Mouse (Mus musculus) limb, embryonic 15.5 days (tissue): ENCODE data around the gene Oit3. TPM values are rescaled to one million over a fixed set of nuclear protein-coding genes. Genes with fewer than 3 reads are reported as not detected.
"Not testable (repeated sequence)": the region's sequence is repeated elsewhere in the genome, so short reads cannot be mapped to it uniquely, and the experiment has no call there.

Experiments
- ATAC-seq: fragments of 200-750 bp; cut with Nextera tagmentation; 2 replicates; pipeline ENCODE4 v1.8.0; 2017; ENCODE audit warnings: low read depth, moderate TSS enrichment; ENCODE audit not compliant: insufficient number of reproducible peaks, low FRiP score, low TSS enrichment
- H3K27ac ChIP-seq: fragments of 300-500 bp; sonication (generic); 2 replicates; pipeline ENCODE4 v1.5.1; 2015; ENCODE audit warnings: moderate library complexity, mild to moderate bottlenecking, inconsistent platforms
- H3K27me3 ChIP-seq: fragments of 300-500 bp; sonication (generic); 2 replicates; pipeline ENCODE4 v1.6.1; 2015; ENCODE audit warnings: inconsistent platforms
- H3K36me3 ChIP-seq: fragments of 300-500 bp; sonication (generic); 2 replicates; pipeline ENCODE4 v1.6.1; 2015; ENCODE audit warnings: inconsistent platforms
- H3K4me1 ChIP-seq: fragments of 300-500 bp; sonication (generic); 2 replicates; pipeline ENCODE4 v1.6.1; 2015; ENCODE audit warnings: inconsistent platforms
- H3K4me2 ChIP-seq: fragments of 300-500 bp; sonication (generic); 2 replicates; pipeline ENCODE4 v1.6.1; 2015; ENCODE audit warnings: mild to moderate bottlenecking, inconsistent platforms
- H3K4me3 ChIP-seq: fragments of 300-500 bp; sonication (generic); 2 replicates; pipeline ENCODE4 v1.5.1; 2015; ENCODE audit warnings: mild to moderate bottlenecking, inconsistent platforms
- H3K9ac ChIP-seq: fragments of 300-500 bp; sonication (generic); 2 replicates; pipeline ENCODE4 v1.6.1; 2015; ENCODE audit warnings: inconsistent platforms
- H3K9me3 ChIP-seq: fragments of 300-500 bp; sonication (generic); 2 replicates; pipeline ENCODE4 v1.6.1; 2016; ENCODE audit warnings: inconsistent platforms
- WGBS: fragments of 180-500 bp; shearing (Covaris S2); methylation state at CpG from one replicate; pipeline ENCODE4 v1.1.7; 2015; 5-methylcytosine and 5-hydroxymethylcytosine counted together
- polyA plus RNA-seq: library from polyadenylated mRNA; unstranded; fragments of >200 nt; fragmentation: Nextera tagmentation; extraction: Ambion mirVana; gene quantifications from 2 replicates; pipeline ENCODE4 v1.2.1, GENCODE M21; 2015

The Oit3 gene
- polyA plus RNA-seq, 1 experiment from 2014 or later, result 1.2 TPM

DNA sequence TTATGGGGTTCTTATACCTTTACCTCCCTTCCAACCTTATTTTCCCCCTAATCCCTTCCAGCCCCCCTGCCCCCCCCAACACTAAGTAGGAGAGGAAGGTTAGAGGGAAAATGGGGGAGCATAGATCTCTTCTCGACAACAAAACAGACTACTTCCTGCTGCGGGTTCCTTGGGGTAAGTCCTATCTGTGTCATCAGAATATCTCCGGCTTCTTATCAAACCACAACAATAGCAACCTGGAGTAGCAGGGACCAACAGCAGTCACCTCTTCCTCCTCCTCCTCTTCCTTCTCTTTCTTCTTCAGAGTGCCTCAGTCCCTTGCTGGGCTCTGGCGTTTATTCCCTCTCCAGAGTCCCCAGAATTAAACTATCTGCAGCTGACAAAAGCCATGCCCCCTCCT, 49.7 kb downstream of the Oit3 start:
- Histone ChIP-seq H3K27ac (no peak overlapping the region), H3K27me3 (no peaks in the 10 kb centered on the region), H3K9ac (no peak overlapping the region), H3K4me3 (no peak overlapping the region), H3K4me1 (no peaks in the 10 kb centered on the region), H3K4me2 (no peak overlapping the region), H3K36me3 (no peaks in the 10 kb centered on the region), H3K9me3 (0 out of 2 replicates have a peak, but pooled peaks cover 4% of the 10 kb centered on the region)
- ATAC-seq, result no peak
- 68% methylated on average over 4 of the region's 4 CpGs for WGBS

DNA sequence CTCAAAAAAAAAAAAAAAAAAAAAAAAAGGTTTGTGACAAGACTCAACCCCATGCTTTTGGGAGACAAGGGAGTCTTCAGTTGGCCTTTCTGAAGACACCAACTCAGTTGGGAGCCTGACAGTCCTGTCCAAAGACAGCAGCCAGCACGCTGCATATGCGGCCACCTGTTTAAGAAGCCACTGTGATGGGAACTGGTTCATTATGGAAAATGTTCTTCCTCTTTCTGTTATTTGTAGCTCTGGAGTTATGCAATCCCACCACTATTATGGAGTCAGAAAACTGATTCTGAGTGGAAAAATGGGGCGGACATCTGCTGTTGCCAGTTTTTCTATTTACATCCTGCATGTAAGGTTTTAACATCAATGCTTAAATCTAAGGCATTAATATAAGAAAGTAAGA, 51.9 kb downstream of the Oit3 start:
- Histone ChIP-seq H3K4me1 (no peaks in the 10 kb centered on the region), H3K27me3 (no peaks in the 10 kb centered on the region), H3K27ac (no peak overlapping the region), H3K4me3 (no peak overlapping the region), H3K9ac (no peak overlapping the region), H3K4me2 (no peak overlapping the region), H3K9me3 (0 out of 2 replicates have a peak, but pooled peaks cover 4% of the 10 kb centered on the region), H3K36me3 (no peaks in the 10 kb centered on the region)
- no peak for ATAC-seq
- WGBS, result 89% methylated on average over 3 of the region's 3 CpGs

- H3K27me3 ChIP-seq, result no peaks in the 10 kb centered on the region
- no peak overlapping the region for H3K4me3 ChIP-seq
- WGBS, result 81% methylated on average over 8 of the region's 8 CpGs
- H3K27ac ChIP-seq, result no peak overlapping the region
- no peaks in the 10 kb centered on the region for H3K4me1 ChIP-seq
- H3K4me2 ChIP-seq, result no peak overlapping the region
- no peak overlapping the region for H3K9ac ChIP-seq
- no peak for ATAC-seq
- no peaks in the 10 kb centered on the region for H3K36me3 ChIP-seq
- H3K9me3 ChIP-seq, result 0 out of 2 replicates have a peak, but pooled peaks cover 4% of the 10 kb centered on the region
Observed at GRCm38 (mm10) chr10:59386951-59387350, 54.6 kb downstream of the Oit3 start.

DNA sequence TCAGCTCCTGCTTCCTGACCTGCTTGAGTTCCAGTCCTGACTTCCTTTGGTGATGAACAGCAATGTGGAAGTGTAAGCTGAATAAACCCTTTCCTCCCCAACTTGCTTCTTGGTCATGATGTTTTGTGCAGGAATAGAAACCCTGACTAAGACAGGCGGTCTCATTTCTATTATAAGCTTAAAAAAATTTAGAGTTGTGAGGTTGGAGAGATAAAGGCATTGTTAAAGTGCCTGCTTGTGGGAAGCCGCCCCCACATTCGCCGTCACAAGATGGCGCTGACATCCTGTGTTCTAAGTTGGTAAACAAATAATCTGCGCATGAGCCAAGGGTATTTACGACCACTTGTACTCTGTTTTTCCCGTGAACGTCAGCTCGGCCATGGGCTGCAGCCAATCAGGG, 60.0 kb downstream of the Oit3 start:
- WGBS, result 80% methylated on average over 6 of the region's 10 CpGs
- not testable (repeated sequence) for H3K4me1 ChIP-seq, H3K4me3 ChIP-seq, H3K9ac ChIP-seq, H3K27me3 ChIP-seq, H3K27ac ChIP-seq, H3K36me3 ChIP-seq, H3K9me3 ChIP-seq, ATAC-seq, H3K4me2 ChIP-seq

GRCm38 (mm10) chr10:59380411-59380821, 61.2 kb downstream of the Oit3 start:
- H3K9ac ChIP-seq, result no peak overlapping the region
- no peak overlapping the region for H3K4me3 ChIP-seq
- H3K27me3 ChIP-seq, result no peaks in the 10 kb centered on the region
- ATAC-seq, result no peak
- no peak overlapping the region for H3K27ac ChIP-seq
- H3K4me1 ChIP-seq, result no peaks in the 10 kb centered on the region
- H3K36me3 ChIP-seq, result 0 out of 2 replicates have a peak, but pooled peaks cover 1% of the 10 kb centered on the region
- H3K4me2 ChIP-seq, result no peak overlapping the region
- WGBS, result 60% methylated on average over 2 of the region's 2 CpGs
- H3K9me3 ChIP-seq, result no peaks in the 10 kb centered on the region

DNA sequence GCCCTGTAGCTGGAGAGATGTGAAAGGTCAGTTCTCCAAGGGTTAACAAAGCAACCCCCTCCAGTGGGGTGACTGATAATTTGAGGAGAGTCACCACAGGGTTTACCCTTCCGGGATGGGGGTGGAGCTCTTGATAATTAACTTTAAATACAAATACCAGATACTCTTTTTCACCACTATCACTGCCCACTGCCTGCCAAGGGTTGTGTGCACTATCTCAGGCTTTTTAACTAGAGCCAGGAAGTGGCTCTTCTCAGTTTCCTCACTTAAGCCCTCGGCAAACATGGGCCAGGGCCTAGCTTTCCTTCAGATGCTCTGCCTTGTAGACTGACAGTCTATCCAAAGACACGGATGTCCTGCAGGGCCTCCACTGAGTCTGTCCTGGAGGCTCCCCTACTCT, 61.7 kb downstream of the Oit3 start:
- no peak overlapping the region for H3K27ac ChIP-seq
- no peak overlapping the region for H3K4me2 ChIP-seq
- H3K4me1 ChIP-seq, result no peaks in the 10 kb centered on the region
- H3K4me3 ChIP-seq, result no peak overlapping the region
- H3K9me3 ChIP-seq, result no peaks in the 10 kb centered on the region
- no peak overlapping the region for H3K9ac ChIP-seq
- H3K27me3 ChIP-seq, result no peaks in the 10 kb centered on the region
- 0 out of 2 replicates have a peak, but pooled peaks cover 4% of the 10 kb centered on the region for H3K36me3 ChIP-seq
- ATAC-seq, result no peak
- 41% methylated on average over 3 of the region's 3 CpGs for WGBS

GRCm38 (mm10) chr10:59378728-59379127, 62.9 kb downstream of the Oit3 start:
- peaks cover 15% of the 10 kb centered on the region for H3K36me3 ChIP-seq
- H3K27ac ChIP-seq, result 0 out of 2 replicates have a peak overlapping the region, but pooled peaks have one; percentile 39
- H3K9ac ChIP-seq, result no peak overlapping the region
- H3K9me3 ChIP-seq, result no peaks in the 10 kb centered on the region
- WGBS, result 89% methylated on average over 4 of the region's 4 CpGs
- H3K4me1 ChIP-seq, result no peaks in the 10 kb centered on the region
- H3K4me3 ChIP-seq, result no peak overlapping the region
- no peaks in the 10 kb centered on the region for H3K27me3 ChIP-seq
- no peak for ATAC-seq
- H3K4me2 ChIP-seq, result no peak overlapping the region

DNA sequence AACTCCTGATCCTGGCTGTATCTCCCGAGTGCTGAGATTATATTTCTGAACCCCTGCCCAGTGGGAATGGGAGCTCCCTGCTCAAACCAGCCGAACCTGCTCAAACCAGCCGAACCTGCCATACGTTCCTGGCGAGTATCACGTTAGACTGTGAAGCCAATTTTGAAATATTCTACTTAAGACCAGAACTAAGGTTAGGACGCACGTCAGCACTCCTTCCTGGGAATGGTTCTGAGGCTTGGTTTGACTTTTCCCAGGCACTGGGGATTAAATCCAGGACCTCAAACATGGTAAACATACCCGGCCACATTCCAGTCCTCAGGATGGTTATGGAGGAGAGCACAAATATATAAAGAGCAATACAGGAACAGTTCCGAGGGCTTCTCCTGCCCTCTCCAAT, 63.7 kb downstream of the Oit3 start:
- Histone ChIP-seq H3K4me2 (no peak overlapping the region), H3K9ac (no peak overlapping the region), H3K4me1 (no peaks in the 10 kb centered on the region), H3K27ac (0 out of 2 replicates have a peak overlapping the region, but pooled peaks have one; percentile 39), H3K36me3 (peaks cover 22% of the 10 kb centered on the region), H3K27me3 (no peaks in the 10 kb centered on the region), H3K4me3 (no peak overlapping the region), H3K9me3 (no peaks in the 10 kb centered on the region)
- ATAC-seq, result no peak
- WGBS, result 72% methylated on average over 10 of the region's 10 CpGs

Other genes with a start within 250 kb of the Oit3 start
- gene Sept10, start 219.9 kb downstream of the Oit3 start, polyA plus RNA-seq, result 42.0 and 44.0 TPM in 2 replicates
- gene Sowahc, start 219.8 kb downstream of the Oit3 start, polyA plus RNA-seq, result 21.6 and 22.6 TPM in 2 replicates
- 146 and 152 TPM in 2 replicates for gene P4ha1, start 118.5 kb downstream of the Oit3 start, polyA plus RNA-seq
- gene Gm10273, start 46.1 kb downstream of the Oit3 start, polyA plus RNA-seq, result 2.0 and 7.8 TPM in 2 replicates
- 0.27 TPM in 1 of 2 replicates, not detected in the other for gene Pla2g12b, start 38.1 kb downstream of the Oit3 start, polyA plus RNA-seq
- not detected in 2 replicates for gene Gm10322, start 174.3 kb upstream of the Oit3 start, polyA plus RNA-seq
- 53.4 and 57.1 TPM in 2 replicates for gene Mcu, start 174.9 kb upstream of the Oit3 start, polyA plus RNA-seq